Mouse (Mus musculus): ENCODE results near the gene A2ml1. TPM values are rescaled to one million over a fixed set of nuclear protein-coding genes. Genes with fewer than 3 reads are reported as not detected.

A2ml1 gene
- polyA plus RNA-seq, 1 experiment from 2014 or later, result 2.4 TPM

GRCm38 (mm10) chr6:128504743-128505142 lies 76.7 kb downstream of the A2ml1 start:
- Histone ChIP-seq H3K9me3 (no peaks in the 10 kb centered on the region), H3K4me3 (no peak overlapping the region), H3K27me3 (no peaks in the 10 kb centered on the region), H3K27ac (no peak overlapping the region), H3K36me3 (no peaks in the 10 kb centered on the region), H3K4me1 (no peaks in the 10 kb centered on the region), H3K4me2 (no peak overlapping the region), H3K9ac (no peak overlapping the region)
- ATAC-seq (ENCODE audit: borderline replicate concordance, extremely low read depth, low FRiP score, low TSS enrichment), result no peak
- WGBS, result 67% methylated on average over 5 of the region's 5 CpGs

- Histone ChIP-seq H3K4me3 (no peak overlapping the region), H3K4me1 (no peaks in the 10 kb centered on the region), H3K27ac (no peak overlapping the region), H3K27me3 (no peaks in the 10 kb centered on the region), H3K9me3 (no peaks in the 10 kb centered on the region), H3K4me2 (no peak overlapping the region), H3K36me3 (no peaks in the 10 kb centered on the region), H3K9ac (no peak overlapping the region)
- 65% methylated on average over 1 of the region's 1 CpGs for WGBS
- ATAC-seq (ENCODE audit: borderline replicate concordance, extremely low read depth, low FRiP score, low TSS enrichment), result no peak
Measured at GRCm38 (mm10) chr6:128495346-128495745, 86.1 kb downstream of the A2ml1 start.

GRCm38 (mm10) chr6:128494646-128495331 lies 86.6 kb downstream of the A2ml1 start:
- Histone ChIP-seq H3K36me3 (no peaks in the 10 kb centered on the region), H3K9me3 (no peaks in the 10 kb centered on the region), H3K9ac (no peak overlapping the region), H3K27ac (no peak overlapping the region), H3K4me2 (no peak overlapping the region), H3K4me1 (no peaks in the 10 kb centered on the region), H3K4me3 (no peak overlapping the region), H3K27me3 (no peaks in the 10 kb centered on the region)
- ATAC-seq (ENCODE audit: borderline replicate concordance, extremely low read depth, low FRiP score, low TSS enrichment), result no peak
- 53% methylated on average over 15 of the region's 15 CpGs for WGBS

GRCm38 (mm10) chr6:128491916-128492315 lies 89.5 kb downstream of the A2ml1 start:
- WGBS, result 76% methylated on average over 4 of the region's 4 CpGs
- Histone ChIP-seq H3K27me3 (no peaks in the 10 kb centered on the region), H3K9me3 (no peaks in the 10 kb centered on the region), H3K27ac (no peak overlapping the region), H3K36me3 (no peaks in the 10 kb centered on the region), H3K4me3 (no peak overlapping the region), H3K9ac (no peak overlapping the region), H3K4me2 (no peak overlapping the region), H3K4me1 (no peaks in the 10 kb centered on the region)
- no peak for ATAC-seq (ENCODE audit: borderline replicate concordance, extremely low read depth, low FRiP score, low TSS enrichment)

- WGBS, result 92% methylated on average over 10 of the region's 10 CpGs
- Histone ChIP-seq H3K9me3 (no peaks in the 10 kb centered on the region), H3K4me3 (no peak overlapping the region), H3K4me1 (no peaks in the 10 kb centered on the region), H3K27me3 (no peaks in the 10 kb centered on the region), H3K27ac (no peak overlapping the region), H3K36me3 (no peaks in the 10 kb centered on the region), H3K9ac (no peak overlapping the region), H3K4me2 (no peak overlapping the region)
- ATAC-seq (ENCODE audit: borderline replicate concordance, extremely low read depth, low FRiP score, low TSS enrichment), result no peak
Measured at GRCm38 (mm10) chr6:128490141-128490540, 91.3 kb downstream of the A2ml1 start.

Other genes with a start within 250 kb of the A2ml1 start
- 16.6 and 21.6 TPM in 2 replicates for gene Tulp3, start 225.8 kb downstream of the A2ml1 start, polyA plus RNA-seq (2015; fragmentation: Nextera tagmentation; extraction: Ambion mirVana)
- 125 TPM in 2 replicates for gene Rhno1, start 218.7 kb downstream of the A2ml1 start, polyA plus RNA-seq (2015; fragmentation: Nextera tagmentation; extraction: Ambion mirVana)
- gene Foxm1, start 218.6 kb downstream of the A2ml1 start, polyA plus RNA-seq (2015; fragmentation: Nextera tagmentation; extraction: Ambion mirVana), result 37.7 and 41.1 TPM in 2 replicates
- gene Tex52, start 206.2 kb downstream of the A2ml1 start, polyA plus RNA-seq (2015; fragmentation: Nextera tagmentation; extraction: Ambion mirVana), result 0.22 and 0.48 TPM in 2 replicates
- gene Gm44596, start 206.1 kb downstream of the A2ml1 start, polyA plus RNA-seq (2015; fragmentation: Nextera tagmentation; extraction: Ambion mirVana), result not detected in 2 replicates
- 3.0 and 3.7 TPM in 2 replicates for gene Nrip2, start 182.3 kb downstream of the A2ml1 start, polyA plus RNA-seq (2015; fragmentation: Nextera tagmentation; extraction: Ambion mirVana)
- gene Itfg2, start 156.7 kb downstream of the A2ml1 start, polyA plus RNA-seq (2015; fragmentation: Nextera tagmentation; extraction: Ambion mirVana), result 33.4 and 33.7 TPM in 2 replicates
- 470 and 477 TPM in 2 replicates for gene Fkbp4, start 142.9 kb downstream of the A2ml1 start, polyA plus RNA-seq (2015; fragmentation: Nextera tagmentation; extraction: Ambion mirVana)
- 0.25 and 2.0 TPM in 2 replicates for gene Pzp, start 54.9 kb downstream of the A2ml1 start, polyA plus RNA-seq (2015; fragmentation: Nextera tagmentation; extraction: Ambion mirVana)
- gene Klrb1a, start 41.9 kb upstream of the A2ml1 start, polyA plus RNA-seq (2015; fragmentation: Nextera tagmentation; extraction: Ambion mirVana), result not detected in 2 replicates
- gene Clec2h, start 80.8 kb upstream of the A2ml1 start, polyA plus RNA-seq (2015; fragmentation: Nextera tagmentation; extraction: Ambion mirVana), result not detected in 2 replicates
- not detected in 2 replicates for gene Klrb1, start 141.5 kb upstream of the A2ml1 start, polyA plus RNA-seq (2015; fragmentation: Nextera tagmentation; extraction: Ambion mirVana)
- gene Klrb1c, start 207.6 kb upstream of the A2ml1 start, polyA plus RNA-seq (2015; fragmentation: Nextera tagmentation; extraction: Ambion mirVana), result 0.15 and 0.16 TPM in 2 replicates
- gene Gm44511, start 244.7 kb upstream of the A2ml1 start, polyA plus RNA-seq (2015; fragmentation: Nextera tagmentation; extraction: Ambion mirVana), result not detected in 2 replicates
- 0.16 and 0.18 TPM in 2 replicates for gene Klrb1b, start 244.7 kb upstream of the A2ml1 start, polyA plus RNA-seq (2015; fragmentation: Nextera tagmentation; extraction: Ambion mirVana)

Data from lung, embryonic 15.5 days (tissue).